Mouse (Mus musculus): ENCODE data around the gene Rras2. TPM values are rescaled to one million over a fixed set of nuclear protein-coding genes. Genes with fewer than 3 reads are reported as not detected.

Gene Rras2
- polyA plus RNA-seq, 1 experiment from 2014 or later: 24.5 TPM

GRCm38 (mm10) chr7:114103629-114104347 is 13.8 kb downstream of the Rras2 start:
- Histone ChIP-seq H3K9ac (ENCODE audit: low read depth, low read length) (no peak overlapping the region), H3K4me1 (replicated peaks; ENCODE audit: control insufficient read depth, insufficient read depth, low read length) (no peaks in the 10 kb centered on the region), H3K27ac (ENCODE audit: low read depth, low read length) (no peak overlapping the region), H3K27me3 (replicated peaks; ENCODE audit: control insufficient read depth, insufficient read depth, low read length) (no peaks in the 10 kb centered on the region), H3K9me3 (ENCODE audit: control insufficient read depth) (no peaks in the 10 kb centered on the region), H3K36me3 (ENCODE audit: control insufficient read depth, insufficient read depth) (no peaks in the 10 kb centered on the region), H3K4me3 (ENCODE audit: low read depth, low read length) (no peak overlapping the region), H3K4me2 (replicated peaks; ENCODE audit: low read depth) (no peak overlapping the region)
- no peak for TF ChIP-seq CTCF (IDR thresholded peaks at IDR 0.05; ENCODE audit: low read depth)
- WGBS: 59% methylated on average over 24 of the region's 24 CpGs
- no peak for ATAC-seq

DNA sequence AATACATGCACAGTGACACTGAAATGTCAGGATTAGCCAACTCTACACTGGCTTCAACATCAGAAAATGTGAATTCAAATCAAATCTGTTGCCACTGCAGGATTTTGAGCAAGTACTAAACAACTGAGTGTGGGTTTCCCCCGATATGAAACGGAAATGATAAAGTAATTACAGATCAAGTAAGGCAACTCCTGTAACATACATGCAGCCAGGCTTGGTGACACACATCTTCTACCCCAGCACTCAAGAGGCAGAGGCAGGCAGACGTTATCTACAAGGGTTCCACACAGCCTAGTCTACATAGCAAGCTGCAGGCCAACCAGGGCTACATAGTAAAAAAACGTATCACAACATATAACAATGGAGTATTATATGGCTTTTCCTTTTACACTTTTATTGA is 14.4 kb downstream of the Rras2 start:
- Histone ChIP-seq H3K27ac (ENCODE audit: low read depth, low read length) (no peak overlapping the region), H3K36me3 (ENCODE audit: control insufficient read depth, insufficient read depth) (no peaks in the 10 kb centered on the region), H3K4me3 (ENCODE audit: low read depth, low read length) (no peak overlapping the region), H3K4me1 (replicated peaks; ENCODE audit: control insufficient read depth, insufficient read depth, low read length) (no peaks in the 10 kb centered on the region), H3K27me3 (replicated peaks; ENCODE audit: control insufficient read depth, insufficient read depth, low read length) (no peaks in the 10 kb centered on the region), H3K9ac (ENCODE audit: low read depth, low read length) (no peak overlapping the region), H3K4me2 (replicated peaks; ENCODE audit: low read depth) (no peak overlapping the region), H3K9me3 (ENCODE audit: control insufficient read depth) (no peaks in the 10 kb centered on the region)
- 75% methylated on average over 4 of the region's 4 CpGs for WGBS
- no peak for ATAC-seq
- no peak for TF ChIP-seq CTCF (IDR thresholded peaks at IDR 0.05; ENCODE audit: low read depth)

GRCm38 (mm10) chr7:114102609-114103008 is 15.0 kb downstream of the Rras2 start:
- H3K27me3 ChIP-seq (replicated peaks; ENCODE audit: control insufficient read depth, insufficient read depth, low read length): no peaks in the 10 kb centered on the region
- H3K4me3 ChIP-seq (ENCODE audit: low read depth, low read length): no peak overlapping the region
- ATAC-seq: no peak
- H3K36me3 ChIP-seq (ENCODE audit: control insufficient read depth, insufficient read depth): no peaks in the 10 kb centered on the region
- TF ChIP-seq CTCF (IDR thresholded peaks at IDR 0.05; ENCODE audit: low read depth): no peak
- no peak overlapping the region for H3K9ac ChIP-seq (ENCODE audit: low read depth, low read length)
- no peak overlapping the region for H3K27ac ChIP-seq (ENCODE audit: low read depth, low read length)
- no peaks in the 10 kb centered on the region for H3K9me3 ChIP-seq (ENCODE audit: control insufficient read depth)
- no peaks in the 10 kb centered on the region for H3K4me1 ChIP-seq (replicated peaks; ENCODE audit: control insufficient read depth, insufficient read depth, low read length)
- no peak overlapping the region for H3K4me2 ChIP-seq (replicated peaks; ENCODE audit: low read depth)
- WGBS: 76% methylated on average over 4 of the region's 4 CpGs

GRCm38 (mm10) chr7:114101412-114101811 is 16.2 kb downstream of the Rras2 start:
- no peaks in the 10 kb centered on the region for H3K27me3 ChIP-seq (replicated peaks; ENCODE audit: control insufficient read depth, insufficient read depth, low read length)
- 59% methylated on average over 3 of the region's 3 CpGs for WGBS
- ATAC-seq: no peak
- no peak for TF ChIP-seq CTCF (IDR thresholded peaks at IDR 0.05; ENCODE audit: low read depth)
- H3K4me3 ChIP-seq (ENCODE audit: low read depth, low read length): no peak overlapping the region
- H3K9me3 ChIP-seq (ENCODE audit: control insufficient read depth): no peaks in the 10 kb centered on the region
- no peaks in the 10 kb centered on the region for H3K36me3 ChIP-seq (ENCODE audit: control insufficient read depth, insufficient read depth)
- no peak overlapping the region for H3K9ac ChIP-seq (ENCODE audit: low read depth, low read length)
- H3K4me2 ChIP-seq (replicated peaks; ENCODE audit: low read depth): no peak overlapping the region
- H3K4me1 ChIP-seq (replicated peaks; ENCODE audit: control insufficient read depth, insufficient read depth, low read length): no peaks in the 10 kb centered on the region
- H3K27ac ChIP-seq (ENCODE audit: low read depth, low read length): no peak overlapping the region

DNA sequence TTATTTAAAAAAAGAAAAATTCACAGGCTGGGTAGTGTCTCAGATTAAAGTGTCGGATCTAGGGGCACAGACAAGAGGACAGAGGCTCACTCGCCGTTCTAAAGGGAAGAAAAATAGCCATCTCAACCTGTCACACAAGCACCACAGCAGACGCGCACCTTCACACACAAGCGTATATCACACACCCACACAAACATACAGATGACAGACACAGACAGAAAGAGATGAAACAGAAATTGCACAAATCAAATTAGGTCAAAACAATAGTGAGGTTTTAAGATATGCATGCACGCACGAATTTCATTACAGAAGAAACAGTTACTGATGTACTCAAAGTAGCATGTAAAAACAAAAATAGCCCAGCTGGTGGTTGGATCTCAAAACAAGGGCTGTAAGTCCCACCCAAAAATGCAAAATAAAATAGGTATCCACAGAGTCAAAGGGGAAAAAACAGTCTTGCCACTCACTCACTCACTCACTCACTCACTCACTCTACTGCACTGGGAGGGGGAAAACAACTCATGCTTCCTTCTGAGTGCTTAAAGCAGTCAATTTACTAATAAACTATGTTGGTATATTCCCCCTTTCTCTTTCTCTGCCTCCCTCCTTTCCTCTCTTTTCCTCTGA is 23.9 kb downstream of the Rras2 start:
- no peak overlapping the region for H3K4me3 ChIP-seq (ENCODE audit: low read depth, low read length)
- no peak for TF ChIP-seq CTCF (IDR thresholded peaks at IDR 0.05; ENCODE audit: low read depth)
- no peaks in the 10 kb centered on the region for H3K36me3 ChIP-seq (ENCODE audit: control insufficient read depth, insufficient read depth)
- no peaks in the 10 kb centered on the region for H3K9me3 ChIP-seq (ENCODE audit: control insufficient read depth)
- no peak for ATAC-seq
- H3K4me1 ChIP-seq (replicated peaks; ENCODE audit: control insufficient read depth, insufficient read depth, low read length): 0 out of 2 replicates have a peak, but pooled peaks cover 3% of the 10 kb centered on the region
- H3K27me3 ChIP-seq (replicated peaks; ENCODE audit: control insufficient read depth, insufficient read depth, low read length): no peaks in the 10 kb centered on the region
- no peak overlapping the region for H3K4me2 ChIP-seq (replicated peaks; ENCODE audit: low read depth)
- WGBS: 81% methylated on average over 8 of the region's 8 CpGs
- H3K27ac ChIP-seq (ENCODE audit: low read depth, low read length): no peak overlapping the region
- H3K9ac ChIP-seq (ENCODE audit: low read depth, low read length): no peak overlapping the region

DNA sequence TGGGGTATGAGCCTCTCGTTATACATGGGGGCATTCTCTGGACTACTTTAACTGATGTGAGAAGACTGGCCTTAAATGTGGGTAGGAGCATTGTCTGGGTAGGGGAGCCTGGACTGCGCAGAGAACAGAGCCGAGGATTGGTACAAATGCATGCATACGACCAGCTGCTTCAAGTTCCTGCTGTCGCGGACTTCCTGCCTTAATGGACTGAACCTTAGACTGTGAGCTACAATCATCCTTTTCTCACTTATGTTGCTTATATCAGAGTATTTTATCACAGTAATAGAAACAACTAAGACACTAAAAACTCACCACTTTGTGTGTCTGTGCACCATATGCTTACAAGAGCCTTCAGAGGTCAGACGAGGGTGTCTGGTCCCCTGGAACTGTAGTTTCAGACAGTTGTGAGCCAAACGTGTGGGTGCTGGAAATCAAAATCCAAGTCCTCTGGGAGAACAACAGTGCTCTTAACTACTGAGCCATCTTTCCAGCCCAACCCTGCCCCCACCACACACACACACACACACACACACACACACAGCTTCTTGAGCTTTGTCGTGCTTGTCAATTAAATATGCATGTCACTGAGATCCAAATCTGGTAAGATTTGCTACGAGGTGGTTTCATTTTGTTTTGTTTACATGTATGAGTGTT is 26.6 kb downstream of the Rras2 start:
- ATAC-seq: peak; percentile 67
- Histone ChIP-seq H3K4me2 (replicated peaks; ENCODE audit: low read depth) (peak overlapping the region; percentile 33; the same call in 1 of the 2 replicates), H3K4me3 (ENCODE audit: low read depth, low read length) (no peak overlapping the region), H3K9ac (ENCODE audit: low read depth, low read length) (no peak overlapping the region), H3K27me3 (replicated peaks; ENCODE audit: control insufficient read depth, insufficient read depth, low read length) (no peaks in the 10 kb centered on the region), H3K27ac (ENCODE audit: low read depth, low read length) (peak overlapping the region; percentile 46; the same call in 1 of the 2 replicates), H3K36me3 (ENCODE audit: control insufficient read depth, insufficient read depth) (no peaks in the 10 kb centered on the region), H3K4me1 (replicated peaks; ENCODE audit: control insufficient read depth, insufficient read depth, low read length) (0 out of 2 replicates have a peak, but pooled peaks cover 11% of the 10 kb centered on the region), H3K9me3 (ENCODE audit: control insufficient read depth) (no peaks in the 10 kb centered on the region)
- 36% methylated on average over 10 of the region's 10 CpGs for WGBS
- no peak for TF ChIP-seq CTCF (IDR thresholded peaks at IDR 0.05; ENCODE audit: low read depth)
